Mouse (Mus musculus) MEL (cell line): ENCODE results near the gene Oasl2. TPM values are rescaled to one million over a fixed set of nuclear protein-coding genes. Genes with fewer than 3 reads are reported as not detected.

ENCODE experiments used
- DNase-seq: peaks from one replicate; pipeline ENCODE4 v3.0.0; 2011; ENCODE audit warnings: low read depth, low spot score
- H3K27ac ChIP-seq: 2 replicates; pipeline ENCODE4 v1.5.1; 2012; ENCODE audit warnings: low read depth, mild to moderate bottlenecking, control low read depth, low read length, moderate library complexity; ENCODE audit not compliant: control insufficient read depth
- H3K27me3 ChIP-seq, 2 experiments: fragments of 150-350 bp in 1 of 2; sonication (generic) in 1 of 2; 2 replicates each; pipeline ENCODE4 v1.6.1; 2012; ENCODE audit warnings: low read length in 2 of 2, mild to moderate bottlenecking in 2 of 2, improper control_type of control experiment in 1 of 2, moderate library complexity in 1 of 2; ENCODE audit not compliant: insufficient read depth in 2 of 2, control insufficient read depth in 1 of 2
- H3K36me3 ChIP-seq, 2 experiments: 2 replicates each; pipeline ENCODE4 v1.6.1; 2012 to 2014; ENCODE audit warnings: low read length in 2 of 2, improper control_type of control experiment in 1 of 2, inconsistent platforms in 1 of 2, mild to moderate bottlenecking in 1 of 2; ENCODE audit not compliant: insufficient read depth in 2 of 2, control insufficient read depth in 1 of 2
- H3K4me1 ChIP-seq, 2 experiments: fragments of 150-350 bp in 1 of 2; sonication (generic) in 1 of 2; 2 replicates each; pipeline ENCODE4 v1.6.1; 2012; ENCODE audit warnings: low read length in 2 of 2, improper control_type of control experiment in 1 of 2, mild to moderate bottlenecking in 1 of 2; ENCODE audit not compliant: insufficient read depth in 2 of 2, control insufficient read depth in 1 of 2
- H3K4me3 ChIP-seq, 2 experiments: fragments of 150-350 bp in 1 of 2; sonication (generic) in 1 of 2; 2 replicates each; pipeline ENCODE4 v1.5.1; 2012; ENCODE audit warnings: low read depth in 2 of 2, low read length in 2 of 2, mild to moderate bottlenecking in 2 of 2, moderate library complexity in 2 of 2, control low read depth in 1 of 2, improper control_type of control experiment in 1 of 2; ENCODE audit not compliant: control insufficient read depth in 1 of 2, insufficient read depth in 1 of 2
- H3K79me2 ChIP-seq: 2 replicates; pipeline ENCODE4 v1.6.1; 2012; ENCODE audit warnings: mild to moderate bottlenecking, low read length, moderate library complexity; ENCODE audit not compliant: control insufficient read depth, poor library complexity, insufficient read depth
- H3K9ac ChIP-seq: 2 replicates; pipeline ENCODE4 v1.6.1; 2012; ENCODE audit warnings: low read depth, mild to moderate bottlenecking, control low read depth, low read length, moderate library complexity; ENCODE audit not compliant: control insufficient read depth, poor library complexity, severe bottlenecking
- H3K9me3 ChIP-seq: fragments of 150-350 bp; sonication (generic); replicated peaks from 2 replicates; pipeline ENCODE4 v1.6.1; 2012; ENCODE audit warnings: mild to moderate bottlenecking, low read length, improper control_type of control experiment, moderate library complexity; ENCODE audit not compliant: insufficient read depth
- CHD2 ChIP-seq: IDR thresholded peaks from 2 replicates; pipeline ENCODE4 v1.6.1; 2011; ENCODE audit warnings: low read length, improper control_type of control experiment
- E2F4 ChIP-seq: IDR thresholded peaks from 2 replicates; pipeline ENCODE4 v1.6.1; 2011; ENCODE audit warnings: low read depth, low read length, improper control_type of control experiment, borderline replicate concordance
- EP300 ChIP-seq, 2 experiments: IDR thresholded peaks; 2 replicates each; pipeline ENCODE4 v1.6.1; 2011; ENCODE audit warnings: improper control_type of control experiment in 2 of 2, low read length in 2 of 2, low read depth in 1 of 2, mild to moderate bottlenecking in 1 of 2
- MAFK ChIP-seq: IDR thresholded peaks from 2 replicates; pipeline ENCODE4 v1.6.1; 2011; ENCODE audit warnings: low read depth, mild to moderate bottlenecking, low read length, improper control_type of control experiment, borderline replicate concordance
- MAX ChIP-seq: IDR thresholded peaks from 2 replicates; pipeline ENCODE4 v1.6.1; 2011; ENCODE audit warnings: low read length, improper control_type of control experiment
- MAZ ChIP-seq: IDR thresholded peaks from 2 replicates; pipeline ENCODE4 v1.6.1; 2012; ENCODE audit warnings: low read depth, mild to moderate bottlenecking, inconsistent platforms, low read length, improper control_type of control experiment
- MEF2A ChIP-seq: IDR thresholded peaks from 2 replicates; pipeline ENCODE4 v1.6.1; 2014; ENCODE audit warnings: low read depth, mild to moderate bottlenecking, inconsistent platforms, low read length, improper control_type of control experiment; ENCODE audit not compliant: poor library complexity, insufficient replicate concordance, severe bottlenecking; ENCODE audit errors: extremely low read depth
- MYC ChIP-seq: IDR thresholded peaks from 2 replicates; pipeline ENCODE4 v1.6.1; 2011; ENCODE audit warnings: low read depth, mild to moderate bottlenecking, low read length, improper control_type of control experiment, moderate library complexity
- POLR2AphosphoS5 ChIP-seq: IDR thresholded peaks from 2 replicates; pipeline ENCODE4 v1.6.1; 2012; ENCODE audit warnings: low read depth, borderline replicate concordance, mild to moderate bottlenecking, inconsistent platforms, low read length, moderate library complexity, mixed read lengths
- RCOR1 ChIP-seq: IDR thresholded peaks from 2 replicates; pipeline ENCODE4 v1.6.1; 2012; ENCODE audit warnings: low read depth, mild to moderate bottlenecking, inconsistent platforms, low read length, improper control_type of control experiment
- SIN3A ChIP-seq: IDR thresholded peaks from 2 replicates; pipeline ENCODE4 v1.6.1; 2012; ENCODE audit warnings: low read length, improper control_type of control experiment, inconsistent platforms
- TAL1 ChIP-seq: IDR thresholded peaks from 2 replicates; pipeline ENCODE4 v1.6.1; 2012; ENCODE audit warnings: mild to moderate bottlenecking, inconsistent platforms, low read length, moderate library complexity, mixed read lengths
- TCF12 ChIP-seq: IDR thresholded peaks from 2 replicates; pipeline ENCODE4 v1.6.1; 2014; ENCODE audit warnings: low read depth, mild to moderate bottlenecking, inconsistent platforms, low read length, improper control_type of control experiment, moderate library complexity
- ZNF384 ChIP-seq: IDR thresholded peaks from 2 replicates; pipeline ENCODE4 v1.6.1; 2012; ENCODE audit warnings: low read depth, mild to moderate bottlenecking, inconsistent platforms, low read length, improper control_type of control experiment
- polyA plus RNA-seq, 2 experiments: library from polyadenylated mRNA; stranded (reverse) in 1 of 2; unstranded in 1 of 2; fragments of >175 nt in 1 of 2; fragments of >200 nt in 1 of 2; gene quantifications; 2 replicates each; pipeline versions ENCODE4 v1.2.1 to v1.2.4; 2012; ENCODE audit warnings: low replicate concordance in 2 of 2, low read depth in 1 of 2; ENCODE audit not compliant: insufficient read length in 2 of 2, insufficient read depth in 1 of 2, missing spikeins in 1 of 2
- total RNA-seq: library from RNA; depleted of rRNA; stranded (reverse); fragments of 300-350 nt; gene quantifications from 2 replicates; pipeline ENCODE4 v1.2.3, GENCODE M21; 2012

The Oasl2 gene
- total and polyA plus RNA-seq, 3 experiments, result 0.27 to 0.63 TPM; not detected in 1

- peaks cover 8 to 17% of the 10 kb centered on the region in 2 experiments for H3K27me3 ChIP-seq
- peaks cover 0 to 3% of the 10 kb centered on the region in 2 experiments; a peak in 3 of 4 replicates for H3K4me1 ChIP-seq
- DNase-seq, result no peak
- no peaks in the 10 kb centered on the region for H3K79me2 ChIP-seq
- H3K9ac ChIP-seq, result no peak overlapping the region
- H3K4me3 ChIP-seq, result no peak overlapping the region
- no peaks in the 10 kb centered on the region for H3K9me3 ChIP-seq
- TF ChIP-seq POLR2AphosphoS5 (no peak), ZNF384 (no peak), MAZ (no peak), RCOR1 (no peak), E2F4 (no peak), TAL1 (no peak), MYC (no peak), MEF2A (no peak), MAX (no peak), EP300 (IDR thresholded peaks at IDR 0.05; ENCODE audit: low read depth in 1 of 2, low read length in 2 of 2) (no peak), CHD2 (no peak)
- H3K36me3 ChIP-seq, result no peaks in the 10 kb centered on the region
- no peak overlapping the region for H3K27ac ChIP-seq
Measured at GRCm38 (mm10) chr5:114895542-114895941, 1.2 kb upstream of the Oasl2 start.

DNA sequence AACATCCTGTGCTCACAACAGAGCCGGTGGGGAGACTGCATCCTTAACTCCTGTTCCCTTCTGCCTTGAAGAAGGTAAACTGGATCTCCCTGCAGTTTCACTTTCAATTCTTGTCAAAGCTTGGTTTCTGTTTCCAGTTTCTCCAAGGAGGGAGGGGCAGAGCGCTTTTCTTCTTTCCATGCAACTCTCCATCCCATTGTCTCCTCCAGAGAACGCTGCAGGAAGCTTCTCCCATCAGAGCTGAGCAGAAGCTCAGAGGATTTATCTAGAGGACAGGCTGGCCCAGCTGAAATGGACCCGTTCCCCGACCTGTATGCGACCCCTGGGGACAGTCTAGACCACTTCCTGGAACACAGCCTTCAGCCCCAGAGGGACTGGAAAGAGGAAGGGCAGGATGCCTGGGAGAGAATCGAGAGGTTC, 648 bp downstream of the Oasl2 start:
- no peak for TF ChIP-seq TCF12
- TF ChIP-seq EP300 (IDR thresholded peaks at IDR 0.05; ENCODE audit: low read depth in 1 of 2, low read length in 2 of 2), result no peak
- no peak for TF ChIP-seq MAFK
- TF ChIP-seq, all 39 proteins: peak for 0
- peaks cover 0 to 3% of the 10 kb centered on the region in 2 experiments; a peak in 3 of 4 replicates for H3K4me1 ChIP-seq
- no peaks in the 10 kb centered on the region for H3K36me3 ChIP-seq
- peaks cover 8 to 17% of the 10 kb centered on the region in 2 experiments for H3K27me3 ChIP-seq
- peak overlapping the region; percentile 18 to 50 for H3K4me3 ChIP-seq
- no peak overlapping the region for H3K9ac ChIP-seq
- no peaks in the 10 kb centered on the region for H3K9me3 ChIP-seq
- H3K27ac ChIP-seq, result no peak overlapping the region
- no peaks in the 10 kb centered on the region for H3K79me2 ChIP-seq
- no peak for DNase-seq

- H3K4me1 ChIP-seq, result peaks cover 0 to 3% of the 10 kb centered on the region in 2 experiments; a peak in 3 of 4 replicates
- H3K9ac ChIP-seq, result no peak overlapping the region
- TF ChIP-seq SIN3A, result no peak
- no peak for TF ChIP-seq EP300 (IDR thresholded peaks at IDR 0.05; ENCODE audit: low read depth in 1 of 2, low read length in 2 of 2)
- no peak for TF ChIP-seq MAZ
Measured at GRCm38 (mm10) chr5:114898857-114899256, 2.1 kb downstream of the Oasl2 start.

More at GRCm38 (mm10) chr5:114898857-114899256, 2.1 kb downstream of the Oasl2 start:
- Histone ChIP-seq H3K4me3 (no peak overlapping the region), H3K79me2 (no peaks in the 10 kb centered on the region), H3K27ac (no peak overlapping the region), H3K9me3 (no peaks in the 10 kb centered on the region), H3K27me3 (peaks cover 8 to 17% of the 10 kb centered on the region in 2 experiments), H3K36me3 (no peaks in the 10 kb centered on the region)
- DNase-seq, result no peak
